Mouse (Mus musculus) testis, adult 2 months (tissue): ENCODE data around the gene AC129217.1.

ENCODE experiments used
- CTCF ChIP-seq: fragments of 200-500 bp; IDR thresholded peaks from 2 replicates; pipeline ENCODE4 v1.5.1; 2012; ENCODE audit warnings: low read depth, mild to moderate bottlenecking, inconsistent platforms, low read length, moderate library complexity; ENCODE audit not compliant: control insufficient read depth, insufficient read depth, insufficient replicate concordance
- POLR2A ChIP-seq: fragments of 200-500 bp; IDR thresholded peaks from 2 replicates; pipeline ENCODE4 v1.6.1; 2012; ENCODE audit warnings: low read depth, mild to moderate bottlenecking, inconsistent platforms, low read length, moderate library complexity; ENCODE audit not compliant: control insufficient read depth

- TF ChIP-seq CTCF (no peak), POLR2A (peak; percentile 98)
Measured at GRCm38 (mm10) chr19:8819596-8820423, 9.8 kb upstream of the AC129217.1 start, which contains the start of gene Hnrnpul2.
